Mouse (Mus musculus): Measurements from ENCODE around the gene H2-DMb2.

- TF ChIP-seq CTCF (IDR thresholded peaks at IDR 0.05) (no peak), POLR2A (IDR thresholded peaks at IDR 0.05; ENCODE audit: insufficient read depth, low read depth, low read length) (no peak), EP300 (IDR thresholded peaks at IDR 0.05; ENCODE audit: insufficient read depth, low read depth, low read length) (no peak)
These were observed 51.6 kb downstream of the H2-DMb2 start for GRCm38 (mm10) chr17:34194723-34195122.
